In the genomic region with DNA sequence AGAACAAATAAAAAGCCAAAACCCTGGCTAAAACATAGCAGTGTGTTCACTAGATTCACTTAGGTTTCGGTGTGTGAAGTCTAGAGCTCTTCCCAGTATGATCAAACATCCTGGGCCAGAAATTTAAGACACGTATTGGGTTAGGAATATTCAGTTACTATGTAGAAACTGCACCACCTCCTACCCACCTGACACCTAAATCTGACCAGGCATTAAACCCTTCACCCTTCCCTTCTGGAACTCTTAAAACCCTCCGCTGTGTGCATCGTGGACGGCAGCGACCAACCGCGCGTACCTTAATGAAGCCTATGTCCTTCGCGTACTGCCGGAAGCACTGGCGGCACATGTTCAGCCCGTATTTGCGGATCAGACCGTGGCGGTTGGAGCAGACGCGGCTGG, we compare ENCODE assay signal across 8 mouse cellular contexts. TPM values are rescaled to one million over a fixed set of nuclear protein-coding genes. Genes with fewer than 3 reads are reported as not detected.
DNase-seq lines count a peak whose midpoint lies in the region; ATAC-seq and TF ChIP-seq lines count a peak whose summit lies in the region.

No protein-coding gene starts in this region.

- TF ChIP-seq CTCF in kidney, adult 2 months (conservative IDR thresholded peaks at IDR 0.05; ENCODE audit: insufficient read depth, insufficient read length, low read depth, low read length), result no peak

- H3K4me1 ChIP-seq in kidney, adult 2 months (ENCODE audit: control insufficient read depth, insufficient read depth, low read length), result peaks cover 6% of the 10 kb centered on the region; the same call in 1 of the 2 replicates
- H3K4me1 ChIP-seq in hindbrain, embryonic 12.5 days, result peaks cover 5% of the 10 kb centered on the region
- peaks cover 7% of the 10 kb centered on the region for H3K4me1 ChIP-seq in midbrain, embryonic 14.5 days (ENCODE audit: control insufficient read depth, insufficient read depth, low read length)

- H3K9ac ChIP-seq in hindbrain, embryonic 12.5 days, result peak overlapping the region; percentile 77
- H3K9ac ChIP-seq in midbrain, embryonic 14.5 days (replicated peaks; ENCODE audit: low read length), result peak overlapping the region; percentile 87

- peak overlapping the region; percentile 62 for H3K4me2 ChIP-seq in hindbrain, embryonic 12.5 days (replicated peaks)
- peak overlapping the region; percentile 63 for H3K4me2 ChIP-seq in midbrain, embryonic 14.5 days (ENCODE audit: low read length)

- ATAC-seq in hindbrain, embryonic 12.5 days (ENCODE audit: low FRiP score), result peak; percentile 27; the same call in 1 of the 2 replicates
- no peak for ATAC-seq in midbrain, embryonic 14.5 days (ENCODE audit: low FRiP score, low TSS enrichment)

- H3K36me3 ChIP-seq in kidney, adult 2 months (ENCODE audit: control insufficient read depth, insufficient read depth, low read length), result peaks cover 10% of the 10 kb centered on the region
- H3K36me3 ChIP-seq in hindbrain, embryonic 12.5 days, result peaks cover 21% of the 10 kb centered on the region
- peaks cover 15% of the 10 kb centered on the region for H3K36me3 ChIP-seq in midbrain, embryonic 14.5 days (ENCODE audit: control insufficient read depth, insufficient read depth, low read length)

- no peaks in the 10 kb centered on the region for H3K27me3 ChIP-seq in kidney, adult 2 months (replicated peaks; ENCODE audit: control insufficient read depth, insufficient read depth, low read length)
- H3K27me3 ChIP-seq in hindbrain, embryonic 12.5 days, result no peaks in the 10 kb centered on the region
- no peaks in the 10 kb centered on the region for H3K27me3 ChIP-seq in midbrain, embryonic 14.5 days (ENCODE audit: control insufficient read depth, insufficient read depth, low read length)

- peak overlapping the region; percentile 84 for H3K27ac ChIP-seq in kidney, adult 2 months (ENCODE audit: insufficient read depth, low read depth, low read length)
- peak overlapping the region; percentile 95 for H3K27ac ChIP-seq in hindbrain, embryonic 12.5 days
- peak overlapping the region; percentile 92 for H3K27ac ChIP-seq in midbrain, embryonic 14.5 days (replicated peaks; ENCODE audit: low read depth, low read length)

- WGBS in kidney, adult 2 months, result under 1% methylated on average over 19 of the region's 19 CpGs
- under 1% methylated on average over 19 of the region's 19 CpGs for WGBS in hindbrain, embryonic 12.5 days
- under 1% methylated on average over 19 of the region's 19 CpGs for WGBS in midbrain, embryonic 14.5 days

- H3K9me3 ChIP-seq in hindbrain, embryonic 12.5 days (replicated peaks), result no peaks in the 10 kb centered on the region
- H3K9me3 ChIP-seq in midbrain, embryonic 14.5 days (ENCODE audit: control insufficient read depth, low read length), result no peaks in the 10 kb centered on the region

- DNase-seq in kidney, adult 2 months, result no peak
- DNase-seq in kidney, adult 11 months, result no peak
- peak; percentile 31 for DNase-seq in ZHBTc4 (ENCODE audit: low read depth, low spot score)
- no peak for DNase-seq in midbrain, embryonic 14.5 days
- no peak for DNase-seq in urinary bladder, postnatal 25 days (ENCODE audit: low spot score)
- no peak for DNase-seq in natural killer cell, adult 2 months (ENCODE audit: low spot score in 2 of 2)
- DNase-seq in right cerebral cortex, postnatal 36 days (ENCODE audit: low spot score in 2 of 2), result no peak

- peak overlapping the region; percentile 83 for H3K4me3 ChIP-seq in kidney, adult 2 months (ENCODE audit: insufficient read depth, low read depth, low read length)
- peak overlapping the region; percentile 73 for H3K4me3 ChIP-seq in hindbrain, embryonic 12.5 days
- peak overlapping the region; percentile 61 for H3K4me3 ChIP-seq in midbrain, embryonic 14.5 days (replicated peaks; ENCODE audit: low read depth, low read length)

- no peak for TF ChIP-seq POLR2A in kidney, adult 2 months (IDR thresholded peaks at IDR 0.05; ENCODE audit: low read depth, low read length)

RNA-seq across cellular contexts. Expression of a gene that starts 0.6 kb away (rescaled TPM):
- polyA plus RNA-seq in kidney, adult 2 months (2012; rRNA removed), result 1,269 and 1,739 TPM in 2 replicates
- polyA plus RNA-seq in hindbrain, embryonic 12.5 days (2016; fragmentation: Nextera tagmentation; extraction: Ambion mirVana), result 1,103 and 1,375 TPM in 2 replicates
- 1,138 and 1,407 TPM in 2 replicates for polyA plus RNA-seq in midbrain, embryonic 14.5 days (2014; fragmentation: Nextera tagmentation; extraction: Ambion mirVana)

RNA-seq across cellular contexts. Expression of a gene that starts 10.2 kb away (rescaled TPM):
- polyA plus RNA-seq in kidney, adult 2 months (2012; rRNA removed), result 0.14 TPM in 1 of 2 replicates, not detected in the other
- polyA plus RNA-seq in hindbrain, embryonic 12.5 days (2016; fragmentation: Nextera tagmentation; extraction: Ambion mirVana), result 15.0 and 15.5 TPM in 2 replicates
- 4.3 and 5.5 TPM in 2 replicates for polyA plus RNA-seq in midbrain, embryonic 14.5 days (2014; fragmentation: Nextera tagmentation; extraction: Ambion mirVana)

RNA-seq across cellular contexts. Expression of a gene that starts 25.5 kb away (rescaled TPM):
- polyA plus RNA-seq in kidney, adult 2 months (2012; rRNA removed), result 157 and 190 TPM in 2 replicates
- 409 and 448 TPM in 2 replicates for polyA plus RNA-seq in hindbrain, embryonic 12.5 days (2016; fragmentation: Nextera tagmentation; extraction: Ambion mirVana)
- polyA plus RNA-seq in midbrain, embryonic 14.5 days (2014; fragmentation: Nextera tagmentation; extraction: Ambion mirVana), result 340 and 383 TPM in 2 replicates

RNA-seq across cellular contexts. Expression of a gene that starts 25.6 kb away (rescaled TPM):
- polyA plus RNA-seq in kidney, adult 2 months (2012; rRNA removed), result 30.8 and 32.6 TPM in 2 replicates
- polyA plus RNA-seq in hindbrain, embryonic 12.5 days (2016; fragmentation: Nextera tagmentation; extraction: Ambion mirVana), result 53.2 and 60.2 TPM in 2 replicates
- 37.6 and 39.9 TPM in 2 replicates for polyA plus RNA-seq in midbrain, embryonic 14.5 days (2014; fragmentation: Nextera tagmentation; extraction: Ambion mirVana)

RNA-seq across cellular contexts. Expression of a gene that starts 38.5 kb away (rescaled TPM):
- polyA plus RNA-seq in kidney, adult 2 months (2012; rRNA removed), result 2.6 and 3.1 TPM in 2 replicates
- polyA plus RNA-seq in hindbrain, embryonic 12.5 days (2016; fragmentation: Nextera tagmentation; extraction: Ambion mirVana), result 21.4 and 24.7 TPM in 2 replicates
- 12.7 and 15.0 TPM in 2 replicates for polyA plus RNA-seq in midbrain, embryonic 14.5 days (2014; fragmentation: Nextera tagmentation; extraction: Ambion mirVana)
